Mouse (Mus musculus) thymus, postnatal 14 days (tissue): Measurements from ENCODE around the gene Clec1b.

ENCODE experiments used
- DNase-seq: peaks from one replicate; pipeline ENCODE4 v3.0.0; 2021

Clec1b gene

DNA sequence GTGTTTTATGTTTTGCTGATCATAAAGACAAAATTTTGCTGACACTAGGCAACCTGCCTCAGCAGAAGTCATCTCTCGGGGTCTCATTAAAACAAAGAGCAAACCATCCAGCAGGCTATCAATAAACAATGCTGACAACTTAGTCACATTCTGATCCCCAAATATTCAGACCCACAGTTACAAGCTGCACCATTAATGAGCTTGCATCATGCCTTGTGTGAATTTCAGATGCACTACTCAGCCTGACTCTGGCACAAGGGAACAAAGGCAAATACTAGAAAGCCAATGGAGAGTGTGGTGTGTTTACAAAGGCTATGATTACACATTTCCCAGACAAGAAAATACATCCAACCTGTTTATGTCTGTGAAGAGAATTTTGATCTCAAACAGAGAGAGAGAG is 17.1 kb downstream of the Clec1b start:
- no peak for DNase-seq

DNA sequence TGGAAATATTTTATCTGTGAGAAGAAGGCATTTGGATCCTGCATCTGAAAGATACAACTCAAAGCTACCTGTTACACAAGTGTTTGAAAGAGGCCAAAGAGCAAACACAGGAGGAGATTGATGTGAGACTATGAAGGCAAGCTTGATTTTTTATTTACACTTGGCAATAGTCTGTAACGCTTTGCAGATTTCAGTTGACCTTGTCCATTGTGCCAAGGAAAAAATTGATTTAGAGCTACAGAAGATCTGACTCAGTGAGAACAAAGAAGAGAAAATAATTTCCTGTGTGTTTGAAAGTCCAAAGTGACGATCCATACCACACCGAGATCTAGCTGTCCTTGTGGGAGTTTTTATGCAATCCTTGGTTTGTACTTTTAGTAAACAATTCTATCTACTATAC is 25.2 kb downstream of the Clec1b start:
- no peak for DNase-seq

DNA sequence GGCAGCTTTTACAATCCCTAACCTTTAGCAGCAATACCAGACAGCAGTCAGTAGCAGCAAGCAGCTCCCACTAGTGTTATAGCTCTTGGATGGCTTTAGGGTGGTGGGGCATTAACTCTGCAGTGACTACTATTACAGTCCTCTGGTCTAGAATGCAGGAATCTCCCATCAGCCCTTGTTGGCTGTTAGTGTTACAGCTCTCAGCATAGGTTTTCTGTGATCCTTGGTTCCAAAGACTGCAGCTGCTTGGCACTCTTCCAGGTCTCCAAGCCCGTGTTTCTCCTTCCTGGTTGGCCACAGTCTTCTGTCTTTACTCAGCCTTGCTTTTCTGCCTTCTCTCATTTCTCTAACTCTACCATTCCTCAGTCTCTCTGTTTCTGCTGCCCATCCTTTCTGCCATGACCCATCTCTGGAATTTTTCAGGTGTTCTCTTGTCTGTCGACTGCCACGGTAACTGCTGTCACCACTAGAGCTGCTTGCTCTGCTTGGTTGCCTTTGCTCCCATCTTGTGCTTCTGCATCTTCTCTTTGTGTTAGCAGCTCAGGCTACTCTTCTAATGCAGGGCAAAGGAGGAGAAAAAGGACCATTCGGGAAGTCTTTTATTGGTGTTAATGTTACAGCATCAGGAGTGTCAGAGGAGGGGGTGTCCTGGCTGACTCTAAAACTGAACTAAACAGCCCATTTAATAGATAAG is 26.1 kb downstream of the Clec1b start:
- no peak for DNase-seq

DNA sequence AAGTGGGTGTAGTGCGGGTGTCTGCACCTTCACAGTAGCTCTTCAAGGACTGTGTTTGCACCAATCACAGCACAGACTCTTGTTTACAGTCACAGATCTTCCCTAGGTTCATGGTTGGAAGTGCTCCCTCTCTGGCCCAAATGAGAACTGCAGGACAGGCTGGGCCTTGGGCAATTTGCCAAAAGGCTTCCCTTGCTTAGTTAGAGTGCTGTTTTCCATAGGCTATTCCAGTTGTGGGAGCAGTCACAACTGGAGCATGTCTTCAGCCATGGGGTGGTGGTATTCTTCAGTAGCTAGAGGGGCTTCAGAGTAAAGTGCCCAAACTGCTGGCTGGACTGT is 26.6 kb downstream of the Clec1b start:
- DNase-seq = peak; percentile 68

DNA sequence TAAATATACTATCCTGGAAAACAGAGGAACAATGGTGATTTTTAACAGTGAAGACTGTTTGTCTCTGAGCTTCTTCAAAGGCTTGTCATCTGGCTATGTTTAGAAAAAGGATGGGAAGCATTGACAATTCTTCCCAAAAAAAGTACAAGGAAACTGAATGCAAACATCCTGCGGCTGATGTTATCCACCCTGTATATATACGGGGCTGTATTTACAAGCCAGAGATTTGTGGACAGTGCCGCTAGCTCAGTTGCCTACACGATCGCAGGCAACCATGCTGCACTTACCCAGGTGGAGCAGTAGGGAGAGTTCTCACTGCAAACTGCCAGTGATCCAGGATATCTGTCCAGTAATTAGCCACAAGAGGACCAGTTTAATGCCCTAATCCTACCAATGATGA is 28.1 kb downstream of the Clec1b start:
- no peak for DNase-seq

DNA sequence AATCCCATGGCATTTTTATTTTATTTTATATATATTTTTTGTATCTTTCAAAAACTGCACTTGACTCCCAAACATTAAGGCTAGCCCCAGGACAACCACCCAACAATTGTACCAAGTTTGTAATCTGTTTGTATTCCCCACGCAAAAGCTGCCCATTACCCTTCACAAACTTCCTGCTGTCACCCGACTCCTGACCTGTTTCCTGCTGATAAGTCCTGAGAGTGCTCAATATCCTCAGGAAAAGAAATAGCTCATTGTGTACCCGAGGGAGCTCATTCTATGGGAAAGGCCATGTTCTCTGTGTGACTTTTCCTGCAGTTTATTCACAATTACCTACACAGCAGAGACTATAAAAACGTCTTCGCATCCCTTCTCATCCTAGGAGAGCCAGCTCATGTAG is 28.7 kb downstream of the Clec1b start:
- no peak for DNase-seq

DNA sequence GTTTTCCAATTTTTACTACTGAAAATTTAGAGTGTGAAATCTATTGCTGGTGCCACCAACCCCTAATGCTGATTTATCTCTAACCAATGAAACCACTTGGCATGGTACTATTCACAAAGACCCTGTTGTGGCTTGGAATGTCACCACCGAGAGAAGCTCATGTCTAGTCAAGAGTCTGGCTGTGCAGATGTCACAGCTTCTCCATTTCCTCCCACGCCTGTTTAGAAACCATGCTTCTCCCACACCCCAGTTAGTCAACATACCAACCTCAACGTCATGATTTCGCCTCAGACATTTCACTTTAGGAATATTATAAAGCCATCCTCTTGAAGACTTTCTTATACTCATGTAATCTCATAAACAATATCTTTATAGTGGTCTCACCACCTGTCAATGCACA is 30.2 kb downstream of the Clec1b start:
- DNase-seq = no peak

DNA sequence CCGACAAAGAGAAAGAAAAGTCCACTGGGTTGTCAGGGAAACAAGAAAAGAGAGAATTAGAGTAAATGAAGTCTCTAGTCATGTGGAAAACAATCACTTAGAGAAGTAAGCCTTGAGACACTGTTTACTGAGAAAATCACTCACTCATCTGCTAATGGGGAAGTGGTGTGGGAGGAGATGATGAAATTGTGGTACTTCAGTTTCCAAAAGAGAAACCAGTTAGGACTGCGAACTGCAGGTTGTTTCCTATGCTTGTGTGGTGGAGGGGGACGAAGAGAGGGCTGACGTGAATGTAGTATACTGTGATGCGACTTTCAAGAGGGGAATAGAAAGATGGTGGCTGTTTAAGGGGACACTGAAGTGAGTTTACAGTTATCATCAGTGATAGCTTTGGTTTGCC is 37.1 kb downstream of the Clec1b start:
- no peak for DNase-seq

DNA sequence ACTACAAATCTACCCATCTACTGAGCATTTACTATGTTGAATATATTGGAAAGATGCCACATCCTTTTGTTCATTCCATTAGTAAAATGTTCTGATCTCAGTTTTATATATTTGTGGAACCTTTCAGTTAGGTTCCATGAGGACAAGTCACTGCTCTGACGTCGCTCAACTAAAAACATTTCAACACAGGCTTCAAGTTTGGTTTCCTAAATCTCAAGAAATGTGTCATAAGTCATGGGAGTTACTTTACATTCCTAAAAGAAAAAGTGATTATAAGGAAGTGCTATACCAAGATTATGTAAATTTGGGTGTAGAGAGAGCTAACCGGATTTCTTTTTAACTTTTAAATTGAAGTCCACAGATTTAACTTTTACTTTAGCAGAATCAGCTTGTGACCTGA is 38.9 kb downstream of the Clec1b start:
- DNase-seq = no peak

DNA sequence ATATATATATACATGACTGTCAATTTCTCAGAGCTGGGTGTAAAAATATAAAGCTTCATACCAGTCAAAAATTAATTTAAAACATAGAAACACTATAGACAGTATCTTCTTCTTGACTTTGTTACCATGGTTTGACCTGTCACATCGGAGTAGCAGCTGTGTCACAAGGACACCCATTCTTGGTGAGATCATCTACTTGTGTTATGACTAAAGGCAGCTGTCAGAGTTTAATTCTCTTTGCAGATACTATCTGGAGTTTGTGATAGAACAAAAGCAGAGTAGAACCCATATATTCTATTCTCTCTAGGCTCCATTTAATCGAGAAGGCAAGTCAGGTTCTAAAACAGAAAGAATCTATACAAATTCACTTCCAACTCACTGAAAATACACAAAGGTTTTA is 40.9 kb downstream of the Clec1b start:
- DNase-seq = no peak

DNA sequence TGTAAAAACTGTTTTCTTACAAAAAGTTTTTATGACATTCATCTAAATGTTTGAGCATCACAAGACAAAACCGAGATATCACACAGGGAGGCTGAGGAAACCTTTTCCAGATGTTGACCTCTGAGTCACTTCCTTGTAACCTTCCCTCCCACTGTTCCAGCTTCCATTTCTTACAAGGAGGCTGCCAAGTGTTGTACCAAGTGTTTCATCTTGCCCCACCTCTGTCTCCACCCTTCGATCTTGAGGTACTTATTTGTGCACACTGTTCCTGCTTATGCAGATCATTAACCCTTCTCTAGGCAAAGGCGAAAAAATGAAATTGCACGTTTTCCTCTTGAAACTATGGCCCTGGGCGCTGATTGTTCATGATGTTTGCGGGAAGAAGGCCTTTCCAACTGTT is 52.6 kb downstream of the Clec1b start:
- no peak for DNase-seq

DNA sequence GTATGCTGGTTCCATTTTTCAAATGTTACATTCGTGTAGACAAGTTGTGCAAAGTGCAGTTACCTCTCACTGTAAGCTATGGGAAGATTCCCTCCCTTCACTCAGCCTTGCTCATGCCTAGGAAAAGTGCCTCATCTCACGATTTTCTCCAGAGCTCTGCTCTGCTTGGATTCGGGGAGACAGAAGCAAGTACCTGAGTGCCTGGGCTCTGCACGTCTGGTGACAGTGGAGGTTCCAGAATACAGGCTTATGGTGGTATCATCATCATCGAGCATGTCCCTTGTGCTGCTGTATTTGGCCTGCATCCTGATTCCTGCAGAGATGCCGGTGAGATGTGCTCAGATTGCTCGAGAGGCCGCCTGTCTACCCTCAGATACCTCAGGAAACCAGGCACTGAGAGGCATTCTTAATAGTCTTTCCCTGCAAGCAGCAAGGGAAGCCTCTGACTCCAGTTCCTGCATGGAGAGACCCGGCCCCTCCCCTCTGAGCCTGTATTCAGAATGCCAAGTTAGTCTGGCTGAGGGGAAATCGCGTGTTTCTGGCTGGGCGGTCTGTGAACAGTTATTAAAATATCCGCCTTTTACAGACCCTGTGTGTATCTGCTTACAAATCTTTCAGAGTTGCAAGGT is 54.4 kb downstream of the Clec1b start, which contains the start of gene Clec1a:
TSS of gene Clec1a (minus strand) at position 590 of the 629 bp plus-strand sequence.
- DNase-seq = no peak
